Mouse (Mus musculus): ENCODE data around the gene Plaur.

- no peak for TF ChIP-seq HCFC1 (IDR thresholded peaks at IDR 0.05; ENCODE audit: borderline replicate concordance, insufficient read depth, low read length)
- TF ChIP-seq ZC3H11A (IDR thresholded peaks at IDR 0.05; ENCODE audit: borderline replicate concordance, low read depth, low read length) = no peak
- TF ChIP-seq ZNF384 (IDR thresholded peaks at IDR 0.05; ENCODE audit: low read depth, low read length) = no peak
- TF ChIP-seq CHD2 (IDR thresholded peaks at IDR 0.05; ENCODE audit: low read depth, low read length) = no peak
- TF ChIP-seq MAFK (IDR thresholded peaks at IDR 0.05; ENCODE audit: insufficient read depth, low read depth, low read length) = no peak
Observed at GRCm38 (mm10) chr7:24470356-24470755, 8.1 kb downstream of the Plaur start.

All from ES-E14 (cell line).